Mouse (Mus musculus): Measurements from ENCODE around the gene Coa4. TPM values are rescaled to one million over a fixed set of nuclear protein-coding genes. Genes with fewer than 3 reads are reported as not detected.

Gene Coa4
- polyA plus RNA-seq, 1 experiment from 2014 or later, result 12.6 TPM

DNA sequence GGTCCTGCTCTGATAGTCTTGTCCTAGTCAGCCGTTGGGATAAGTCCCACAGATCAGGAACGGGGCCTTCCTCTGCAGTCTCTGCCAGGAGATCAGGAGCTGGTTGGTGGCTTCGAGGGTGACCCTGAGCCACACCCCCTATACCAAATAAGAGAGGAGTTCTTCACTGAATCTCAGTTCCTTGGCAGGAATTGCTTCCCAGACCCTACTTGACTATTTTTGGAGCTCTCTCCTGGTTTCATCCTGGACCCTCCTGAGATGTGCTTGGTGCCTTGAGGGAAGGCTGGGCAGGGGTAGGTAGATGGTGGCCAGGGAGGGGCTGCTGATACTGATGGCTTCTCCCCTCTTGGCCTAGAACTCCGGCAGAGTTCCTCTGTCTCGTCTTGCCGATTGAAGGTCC, 40.5 kb upstream of the Coa4 start:
- no peaks in the 10 kb centered on the region for H3K27me3 ChIP-seq
- no peak for DNase-seq (ENCODE audit: low read depth, low spot score)
- POLR2A ChIA-PET, result no interaction called here
- no peak for TF ChIP-seq CTCF (IDR thresholded peaks at IDR 0.05)
- in situ Hi-C loops (cut with MboI; ENCODE audit: low pct_unique_long_range_greater_than_20kb), result no loop called here
- CTCF ChIA-PET, result no interaction called here
- no peak for ATAC-seq

DNA sequence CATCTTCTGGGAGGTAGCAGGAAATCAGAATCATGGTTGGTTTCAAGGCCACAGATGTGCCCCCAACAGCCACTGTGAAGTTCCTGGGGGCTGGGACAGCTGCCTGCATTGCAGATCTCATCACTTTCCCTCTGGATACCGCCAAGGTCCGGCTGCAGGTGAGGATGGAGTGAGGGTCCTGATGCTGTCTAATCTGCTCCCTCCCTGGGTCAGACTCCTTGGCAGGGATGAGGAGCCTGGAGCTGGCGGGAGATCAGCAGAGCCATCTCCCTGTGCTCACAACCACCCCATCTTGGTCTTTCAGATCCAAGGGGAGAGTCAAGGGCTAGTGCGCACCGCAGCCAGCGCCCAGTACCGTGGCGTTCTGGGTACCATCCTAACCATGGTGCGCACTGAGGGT, 40.1 kb upstream of the Coa4 start:
- no peak for DNase-seq (ENCODE audit: low read depth, low spot score)
- no peak for ATAC-seq
- in situ Hi-C loops (cut with MboI; ENCODE audit: low pct_unique_long_range_greater_than_20kb), result no loop called here
- ChIA-PET CTCF (interaction anchor here (0.8 kb wide), 1 partner anchor 24 kb away, joined by 3 read pairs; no protein-coding TSS in a partner anchor), POLR2A (no interaction called here)
- no peaks in the 10 kb centered on the region for H3K27me3 ChIP-seq
- no peak for TF ChIP-seq CTCF (IDR thresholded peaks at IDR 0.05)

DNA sequence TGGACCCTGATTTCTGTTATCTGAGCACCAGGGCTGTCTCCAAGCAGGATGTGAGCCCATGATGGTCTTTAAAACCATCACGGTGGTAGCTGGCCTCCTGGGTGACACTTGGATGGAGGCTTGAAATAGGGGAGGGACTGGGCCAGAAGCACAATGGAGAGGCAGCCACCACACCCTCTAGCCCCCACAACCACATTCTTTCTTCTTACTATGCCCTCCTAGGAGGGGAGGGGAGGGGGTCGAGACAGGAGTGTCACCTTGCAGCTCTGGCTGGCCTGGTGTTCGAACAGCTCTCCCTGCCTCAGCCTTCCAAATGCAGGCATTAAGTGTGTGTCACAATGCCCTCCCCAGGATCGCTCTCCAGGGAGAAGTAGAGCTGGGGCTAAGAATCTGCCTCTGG, 39.5 kb upstream of the Coa4 start:
- in situ Hi-C loops (cut with MboI; ENCODE audit: low pct_unique_long_range_greater_than_20kb), result no loop called here
- TF ChIP-seq CTCF (IDR thresholded peaks at IDR 0.05), result no peak
- DNase-seq (ENCODE audit: low read depth, low spot score) (no peak), ATAC-seq (no peak)
- no peaks in the 10 kb centered on the region for H3K27me3 ChIP-seq
- CTCF ChIA-PET, result interaction anchor here (0.8 kb wide), 1 partner anchor 23 kb away, joined by 3 read pairs; no protein-coding TSS in a partner anchor
- POLR2A ChIA-PET, result no interaction called here

DNA sequence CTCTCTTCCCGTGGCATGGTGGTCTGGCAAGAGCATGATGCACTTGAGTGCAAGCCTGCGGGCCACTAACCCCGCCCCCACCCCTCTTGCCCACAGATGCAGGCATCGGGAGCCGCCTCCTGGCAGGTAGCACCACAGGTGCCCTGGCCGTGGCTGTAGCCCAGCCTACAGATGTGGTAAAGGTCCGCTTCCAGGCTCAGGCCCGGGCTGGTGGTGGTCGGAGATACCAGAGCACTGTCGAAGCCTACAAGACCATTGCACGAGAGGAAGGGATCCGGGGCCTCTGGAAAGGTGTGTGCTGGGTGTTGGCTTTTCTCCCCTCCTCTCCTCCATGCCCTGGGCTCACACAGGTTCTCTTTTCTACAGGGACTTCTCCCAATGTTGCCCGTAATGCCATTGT, 38.9 kb upstream of the Coa4 start:
- no peak for TF ChIP-seq CTCF (IDR thresholded peaks at IDR 0.05)
- ChIA-PET POLR2A (no interaction called here), CTCF (interaction anchor here (0.8 kb wide), 1 partner anchor 23 kb away, joined by 3 read pairs; no protein-coding TSS in a partner anchor)
- ATAC-seq, result no peak
- no peaks in the 10 kb centered on the region for H3K27me3 ChIP-seq
- in situ Hi-C loops (cut with MboI; ENCODE audit: low pct_unique_long_range_greater_than_20kb), result no loop called here
- no peak for DNase-seq (ENCODE audit: low read depth, low spot score)

DNA sequence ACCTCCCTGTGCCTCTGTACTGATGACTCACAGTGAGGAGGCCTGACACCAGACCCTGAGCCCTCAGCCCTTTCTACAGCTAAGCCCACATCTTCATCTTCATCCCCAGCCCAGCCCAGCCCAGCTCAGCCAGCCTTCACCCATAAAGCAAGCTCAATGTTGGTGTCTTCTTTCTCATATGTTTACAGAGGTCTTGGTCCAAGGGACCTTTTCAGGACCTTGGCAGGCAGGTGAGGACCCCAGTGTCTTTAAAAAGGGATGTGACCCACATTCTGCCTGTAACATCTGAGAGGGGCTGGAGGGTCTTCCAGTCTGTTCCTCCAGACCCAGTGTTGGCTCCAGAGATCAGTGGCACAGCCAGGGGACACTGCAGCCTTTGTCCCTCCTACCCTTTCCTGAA, 37.4 kb upstream of the Coa4 start:
- ATAC-seq (no peak), DNase-seq (ENCODE audit: low read depth, low spot score) (no peak)
- no peaks in the 10 kb centered on the region for H3K27me3 ChIP-seq
- in situ Hi-C loops (cut with MboI; ENCODE audit: low pct_unique_long_range_greater_than_20kb), result no loop called here
- TF ChIP-seq CTCF (IDR thresholded peaks at IDR 0.05), result no peak
- ChIA-PET CTCF (no interaction called here), POLR2A (no interaction called here)

DNA sequence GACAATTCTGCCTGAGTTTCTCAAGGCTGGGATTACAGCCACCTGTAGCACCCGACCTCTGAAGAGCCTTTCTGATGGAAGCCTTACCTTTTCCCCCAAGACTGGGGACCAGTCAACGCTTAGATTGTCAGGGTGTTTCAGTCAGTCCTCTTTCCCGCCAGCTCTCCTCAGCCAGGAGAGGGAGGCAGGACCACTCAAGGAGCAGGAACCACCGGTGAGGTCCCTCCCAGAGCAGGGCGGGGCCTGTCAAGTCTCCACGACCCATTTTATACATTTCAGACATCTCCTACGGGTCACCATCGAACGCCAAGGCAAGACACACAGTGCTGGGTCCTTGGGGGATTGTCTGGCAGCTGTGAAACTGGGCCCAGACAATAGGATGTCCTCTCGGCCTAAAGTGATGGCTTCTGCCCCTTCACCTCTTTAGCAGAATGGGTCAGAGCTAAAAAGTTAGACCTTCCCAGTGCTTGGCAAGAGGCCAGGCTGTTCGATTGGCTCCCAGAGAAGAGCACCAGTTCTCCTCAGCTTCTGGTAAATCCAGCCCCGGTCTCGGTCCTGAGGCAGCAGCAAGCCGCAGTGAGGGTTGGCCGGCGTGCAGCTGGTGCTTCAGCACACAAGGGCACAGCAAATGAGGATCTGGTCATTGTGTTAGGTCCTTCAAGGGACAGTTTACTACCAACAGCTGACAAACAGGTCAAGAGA, 36.4 kb upstream of the Coa4 start:
- ATAC-seq, result no peak
- no peaks in the 10 kb centered on the region for H3K27me3 ChIP-seq
- no peak for DNase-seq (ENCODE audit: low read depth, low spot score)
- ChIA-PET CTCF (no interaction called here), POLR2A (interaction anchor here (1.1 kb wide), 1 partner anchor 10 kb away, joined by 3 read pairs; no protein-coding TSS in a partner anchor)
- in situ Hi-C loops (cut with MboI; ENCODE audit: low pct_unique_long_range_greater_than_20kb), result no loop called here
- no peak for TF ChIP-seq CTCF (IDR thresholded peaks at IDR 0.05)

DNA sequence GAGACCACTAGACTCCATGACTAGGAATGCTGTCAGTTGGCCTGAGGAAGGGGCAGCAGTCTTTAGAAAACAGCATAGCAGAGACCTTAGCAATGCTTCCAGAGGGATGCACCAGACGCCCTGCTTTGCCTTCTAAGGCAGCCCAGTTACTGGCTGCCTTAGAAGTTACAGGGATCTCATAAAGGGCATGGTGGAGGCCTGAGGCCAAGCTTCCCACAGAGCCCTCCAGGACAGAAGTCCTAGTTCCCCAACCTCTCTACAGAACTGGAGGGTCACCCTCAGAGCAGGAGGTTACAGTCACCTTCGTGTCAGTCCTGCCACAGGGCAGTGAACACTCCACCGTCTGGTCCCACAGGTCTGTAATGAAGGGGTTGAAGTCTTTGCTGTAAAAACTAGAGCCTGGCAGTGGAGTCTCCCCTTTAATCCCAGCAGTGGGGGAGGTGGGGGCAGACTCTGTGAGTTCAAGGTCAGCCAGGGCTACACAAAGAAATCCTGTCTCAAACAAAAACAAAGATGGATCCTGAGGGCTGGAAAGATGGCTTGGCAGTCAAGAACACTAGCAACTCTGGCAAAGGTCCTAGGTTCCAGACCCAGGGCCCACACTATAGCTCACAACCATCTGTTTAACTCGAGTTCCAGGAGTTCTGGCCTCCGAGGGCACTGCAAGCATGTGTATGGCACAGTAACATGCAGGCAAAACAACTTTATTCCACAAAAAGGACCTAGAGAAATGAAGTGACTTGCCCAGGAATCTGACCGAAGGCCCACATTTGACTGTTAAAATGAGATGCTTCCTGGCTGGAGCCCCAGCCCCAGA, 35.6 kb upstream of the Coa4 start:
- no peak for DNase-seq (ENCODE audit: low read depth, low spot score)
- no peak for TF ChIP-seq CTCF (IDR thresholded peaks at IDR 0.05)
- in situ Hi-C loops (cut with MboI; ENCODE audit: low pct_unique_long_range_greater_than_20kb), result no loop called here
- ChIA-PET POLR2A (interaction anchor here (0.5 kb wide), 1 partner anchor 14 kb away, joined by 3 read pairs; no protein-coding TSS in a partner anchor), CTCF (no interaction called here)
- no peak for ATAC-seq
- H3K27me3 ChIP-seq, result no peaks in the 10 kb centered on the region

DNA sequence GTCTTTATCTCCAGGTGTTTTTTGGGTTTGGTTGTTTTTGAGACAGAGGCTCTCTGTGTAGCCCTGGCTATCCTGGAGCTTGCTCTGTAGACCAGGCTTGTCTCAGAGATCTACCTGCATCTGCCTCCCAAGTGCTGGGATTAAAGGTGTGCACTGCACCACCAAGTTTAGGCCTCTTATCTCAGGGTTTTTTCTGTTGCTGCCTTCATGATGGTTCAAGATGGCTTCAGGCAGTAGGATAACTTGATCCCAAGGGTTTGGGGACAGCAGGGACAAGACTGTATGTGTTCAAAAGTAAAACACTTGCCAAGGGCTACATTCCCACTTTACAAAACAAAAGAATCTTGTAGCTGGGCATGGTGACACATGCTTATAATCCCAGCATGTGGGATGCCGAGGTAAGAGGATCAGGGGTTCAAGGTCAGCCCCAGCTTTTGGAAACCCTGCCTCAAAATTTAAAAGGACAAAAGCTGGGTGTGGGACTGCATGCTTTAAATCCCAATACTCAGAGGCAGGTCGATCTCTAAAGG, 35.0 kb upstream of the Coa4 start:
- TF ChIP-seq CTCF (IDR thresholded peaks at IDR 0.05), result no peak
- no peaks in the 10 kb centered on the region for H3K27me3 ChIP-seq
- CTCF ChIA-PET, result interaction anchor here (0.9 kb wide), 1 partner anchor 18 kb away, joined by 3 read pairs; no protein-coding TSS in a partner anchor
- in situ Hi-C loops (cut with MboI; ENCODE audit: low pct_unique_long_range_greater_than_20kb), result no loop called here
- POLR2A ChIA-PET, result interaction anchor here (0.5 kb wide), 1 partner anchor 14 kb away, joined by 3 read pairs; no protein-coding TSS in a partner anchor
- DNase-seq (ENCODE audit: low read depth, low spot score), result no peak
- ATAC-seq, result no peak

DNA sequence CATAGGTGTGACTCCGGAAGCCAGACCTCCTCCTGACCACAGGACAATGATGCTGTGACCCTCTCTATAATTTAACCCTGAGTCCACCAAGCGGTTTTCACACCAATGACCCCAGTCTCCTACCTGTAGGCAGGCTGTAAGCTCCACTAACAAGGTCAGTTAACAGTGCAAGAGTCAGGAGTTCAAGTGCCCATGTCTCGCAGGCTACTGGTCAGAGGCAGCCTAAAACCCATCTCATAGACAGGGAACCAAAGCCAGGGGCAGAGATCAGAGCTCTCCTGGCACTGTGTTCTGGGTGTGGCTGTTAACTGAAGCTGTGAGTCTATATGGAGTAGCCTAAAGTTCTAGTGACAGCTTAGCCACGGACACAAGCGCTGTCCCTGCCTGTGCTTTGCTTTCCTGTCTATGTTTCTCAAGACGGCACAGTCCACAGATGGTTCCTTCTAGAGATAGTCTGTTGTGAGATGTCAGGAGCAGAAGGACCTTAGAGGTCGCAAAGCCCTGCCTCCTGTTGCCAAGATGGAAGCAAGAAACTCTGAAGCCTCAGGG, 34.4 kb upstream of the Coa4 start:
- TF ChIP-seq CTCF (IDR thresholded peaks at IDR 0.05), result no peak
- no peak for ATAC-seq
- ChIA-PET CTCF (interaction anchor here (0.9 kb wide), 1 partner anchor 17 kb away, joined by 3 read pairs; no protein-coding TSS in a partner anchor), POLR2A (no interaction called here)
- in situ Hi-C loops (cut with MboI; ENCODE audit: low pct_unique_long_range_greater_than_20kb), result no loop called here
- no peaks in the 10 kb centered on the region for H3K27me3 ChIP-seq
- no peak for DNase-seq (ENCODE audit: low read depth, low spot score)

DNA sequence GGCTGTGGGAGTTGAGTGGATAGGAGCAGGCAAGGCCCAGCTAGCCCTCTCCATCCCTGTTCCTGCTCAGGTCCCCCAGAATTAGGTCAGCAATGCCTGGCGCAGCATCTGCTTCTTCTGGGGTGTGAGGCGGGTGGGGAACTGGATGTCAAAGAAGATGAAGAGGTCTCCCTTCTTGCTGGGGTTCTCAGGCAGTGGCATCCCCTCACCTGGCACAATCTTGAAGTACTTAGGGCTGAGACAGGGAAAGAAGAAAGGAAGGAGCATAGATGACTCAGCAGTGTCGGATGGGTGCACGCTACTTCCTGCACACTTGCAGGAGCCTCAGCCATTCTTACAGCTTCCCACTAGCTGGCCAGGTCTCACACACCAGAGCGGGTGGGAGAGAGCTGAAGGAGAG, 33.8 kb upstream of the Coa4 start:
- ATAC-seq (no peak), DNase-seq (ENCODE audit: low read depth, low spot score) (no peak)
- in situ Hi-C loops (cut with MboI; ENCODE audit: low pct_unique_long_range_greater_than_20kb), result no loop called here
- POLR2A ChIA-PET, result no interaction called here
- no peak for TF ChIP-seq CTCF (IDR thresholded peaks at IDR 0.05)
- CTCF ChIA-PET, result no interaction called here
- H3K27me3 ChIP-seq, result no peaks in the 10 kb centered on the region
